9 mouse cellular contexts compared by ENCODE assay signal in genomic region chr8:119345683-119346075, GRCm38 (mm10). TPM values are rescaled to one million over a fixed set of nuclear protein-coding genes. Genes with fewer than 3 reads are reported as not detected.
DNase-seq lines count a peak whose midpoint lies in the region; ATAC-seq lines count a peak whose summit lies in the region.
"Had no signal": no experiment of that assay in that cellular context is flagged by ENCODE, and none has a peak within 500 bp of the region (broad histone marks: within the 10 kb centered on the region; RNA-seq: fewer than 3 reads in every experiment).

No protein-coding gene starts in this region.

- DNase-seq in heart, adult 18-20 months, result no peak
- peak; percentile 33 for DNase-seq in CD4-positive helper T cell, adult 2 months (ENCODE audit: low read depth, low spot score)
- no peak for DNase-seq in left cerebral cortex, adult 11 months (ENCODE audit: low spot score)
- no peak for DNase-seq in ovary, postnatal 10 days (ENCODE audit: low spot score)
- DNase-seq in testis, postnatal 10 days (ENCODE audit: low spot score), result no peak
- DNase-seq: adrenal gland, adult 8-10 months had no signal

- peaks cover 21% of the 10 kb centered on the region for H3K36me3 ChIP-seq in heart, embryonic 11.5 days (ENCODE audit: control insufficient read depth, insufficient read depth, low read length)
- peaks cover 40% of the 10 kb centered on the region for H3K36me3 ChIP-seq in forebrain, embryonic 12.5 days (replicated peaks)
- peaks cover 38% of the 10 kb centered on the region for H3K36me3 ChIP-seq in liver, embryonic 15.5 days (replicated peaks)

- H3K9ac ChIP-seq in heart, embryonic 11.5 days (ENCODE audit: low read depth, low read length), result no peak overlapping the region
- H3K9ac ChIP-seq in forebrain, embryonic 12.5 days, result no peak overlapping the region
- no peak overlapping the region for H3K9ac ChIP-seq in liver, embryonic 15.5 days

- H3K27ac ChIP-seq in heart, embryonic 11.5 days (ENCODE audit: low read depth, low read length), result no peak overlapping the region
- no peak overlapping the region for H3K27ac ChIP-seq in forebrain, embryonic 12.5 days
- no peak overlapping the region for H3K27ac ChIP-seq in liver, embryonic 15.5 days (replicated peaks)

- peak overlapping the region; percentile 84 for H3K4me2 ChIP-seq in heart, embryonic 11.5 days
- peak overlapping the region; percentile 74 for H3K4me2 ChIP-seq in forebrain, embryonic 12.5 days
- H3K4me2 ChIP-seq in liver, embryonic 15.5 days, result peak overlapping the region; percentile 85

- H3K9me3 ChIP-seq in heart, embryonic 11.5 days (replicated peaks; ENCODE audit: control insufficient read depth, low read length), result peaks cover 6% of the 10 kb centered on the region; the same call in 1 of the 2 replicates
- no peaks in the 10 kb centered on the region for H3K9me3 ChIP-seq in forebrain, embryonic 12.5 days
- no peaks in the 10 kb centered on the region for H3K9me3 ChIP-seq in liver, embryonic 15.5 days (replicated peaks)

- no peaks in the 10 kb centered on the region for H3K27me3 ChIP-seq in heart, embryonic 11.5 days (ENCODE audit: control insufficient read depth, insufficient read depth, low read length)
- H3K27me3 ChIP-seq in forebrain, embryonic 12.5 days, result peaks cover 13% of the 10 kb centered on the region
- H3K27me3 ChIP-seq in liver, embryonic 15.5 days, result no peaks in the 10 kb centered on the region

- H3K4me3 ChIP-seq in heart, embryonic 11.5 days (ENCODE audit: low read depth, low read length), result peak overlapping the region; percentile 92
- no peak overlapping the region; the same call in 1 of the 2 replicates for H3K4me3 ChIP-seq in forebrain, embryonic 12.5 days (replicated peaks)
- H3K4me3 ChIP-seq in liver, embryonic 15.5 days (replicated peaks), result peak overlapping the region; percentile 93

- peaks cover 5% of the 10 kb centered on the region for H3K4me1 ChIP-seq in heart, embryonic 11.5 days (ENCODE audit: control insufficient read depth, insufficient read depth, low read length)
- H3K4me1 ChIP-seq in forebrain, embryonic 12.5 days, result peaks cover 9% of the 10 kb centered on the region
- H3K4me1 ChIP-seq in liver, embryonic 15.5 days (replicated peaks), result peaks cover 25% of the 10 kb centered on the region

- WGBS in heart, embryonic 11.5 days (ENCODE audit: insufficient replicate concordance), result 73% methylated on average over 15 of the region's 15 CpGs
- WGBS in forebrain, embryonic 12.5 days, result 82% methylated on average over 15 of the region's 15 CpGs
- 55% methylated on average over 15 of the region's 15 CpGs for WGBS in liver, embryonic 15.5 days (ENCODE audit: insufficient replicate concordance)

- no peak for ATAC-seq in heart, embryonic 11.5 days (replicated peaks; ENCODE audit: insufficient number of reproducible peaks, low FRiP score, low TSS enrichment)
- no peak for ATAC-seq in forebrain, embryonic 12.5 days (ENCODE audit: low FRiP score)
- no peak for ATAC-seq in liver, embryonic 15.5 days (ENCODE audit: insufficient read depth)

RNA-seq across cellular contexts. Expression of gene Hsbp1, which starts 1.4 kb away (rescaled TPM):
- polyA plus RNA-seq in heart, embryonic 11.5 days (2014; fragmentation: Nextera tagmentation; extraction: Ambion mirVana), result 276 and 298 TPM in 2 replicates
- total RNA-seq in heart, adult 18-20 months (2021), result 100 to 1,000 TPM; 138 to 149 TPM
- polyA plus RNA-seq in forebrain, embryonic 12.5 days (2016; fragmentation: Nextera tagmentation; extraction: Ambion mirVana), result 348 and 359 TPM in 2 replicates
- 80.0 and 82.2 TPM in 2 replicates for polyA plus RNA-seq in liver, embryonic 15.5 days (2015; fragmentation: Nextera tagmentation; extraction: Ambion mirVana)

RNA-seq across cellular contexts. Expression of gene Mlycd, which starts 49.0 kb away (rescaled TPM):
- 14.2 and 19.0 TPM in 2 replicates for polyA plus RNA-seq in heart, embryonic 11.5 days (2014; fragmentation: Nextera tagmentation; extraction: Ambion mirVana)
- 100 to 1,000 TPM; 117 to 120 TPM for total RNA-seq in heart, adult 18-20 months (2021)
- polyA plus RNA-seq in forebrain, embryonic 12.5 days (2016; fragmentation: Nextera tagmentation; extraction: Ambion mirVana), result 13.9 and 14.0 TPM in 2 replicates
- 11.5 and 12.4 TPM in 2 replicates for polyA plus RNA-seq in liver, embryonic 15.5 days (2015; fragmentation: Nextera tagmentation; extraction: Ambion mirVana)
